Mouse (Mus musculus): Measurements from ENCODE around the gene Ctf1. TPM values are rescaled to one million over a fixed set of nuclear protein-coding genes. Genes with fewer than 3 reads are reported as not detected.

Ctf1 gene
- total and polyA plus RNA-seq, 3 experiments, result not detected

DNA sequence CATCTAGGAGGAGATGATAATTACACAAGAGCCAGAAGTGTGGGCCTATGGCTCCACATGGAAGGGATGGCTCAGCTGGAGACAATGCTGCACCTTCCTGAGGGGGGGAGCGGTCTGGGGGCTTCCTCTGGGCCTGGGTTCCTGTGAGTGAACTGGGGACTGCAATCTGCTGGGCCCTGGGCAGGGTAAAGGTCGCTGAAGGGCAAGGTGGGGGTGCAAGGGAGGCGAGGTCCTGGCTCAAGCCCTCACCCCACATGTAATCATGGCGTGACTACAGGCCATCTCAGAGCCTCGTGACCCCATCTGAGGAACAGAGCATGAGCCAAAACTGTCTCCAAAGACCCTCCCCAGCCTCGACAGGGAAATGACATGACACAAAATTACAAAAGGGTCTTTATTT lies 7.9 kb upstream of the Ctf1 start:
- no peaks in the 10 kb centered on the region for H3K9me3 ChIP-seq (replicated peaks; ENCODE audit: low read length)
- TF ChIP-seq ZNF384 (IDR thresholded peaks at IDR 0.05; ENCODE audit: low read depth, low read length) (no peak), JUN (IDR thresholded peaks at IDR 0.05; ENCODE audit: insufficient read depth, low read depth, low read length) (no peak), POLR2A (IDR thresholded peaks at IDR 0.05; ENCODE audit: low read depth, low read length) (no peak), ZC3H11A (IDR thresholded peaks at IDR 0.05; ENCODE audit: low read depth, low read length) (no peak), SIN3A (IDR thresholded peaks at IDR 0.05; ENCODE audit: low read length) (no peak), MAX (IDR thresholded peaks at IDR 0.05; ENCODE audit: low read length) (no peak), MXI1 (IDR thresholded peaks at IDR 0.05; ENCODE audit: low read depth, low read length) (no peak), ZMIZ1 (IDR thresholded peaks at IDR 0.05; ENCODE audit: low read depth, low read length) (no peak), ZKSCAN1 (IDR thresholded peaks at IDR 0.05; ENCODE audit: borderline replicate concordance, low read depth, low read length) (no peak), CTCF (conservative IDR thresholded peaks at IDR 0.05 in 1 of 2, IDR thresholded peaks at IDR 0.05 in 1 of 2; ENCODE audit: low read depth in 2 of 2, low read length in 2 of 2) (no peak), IRF4 (IDR thresholded peaks at IDR 0.05; ENCODE audit: low read depth, low read length) (no peak), E2F4 (IDR thresholded peaks at IDR 0.05; ENCODE audit: insufficient replicate concordance, low read depth, low read length) (no peak), UBTF (IDR thresholded peaks at IDR 0.05; ENCODE audit: low read depth, low read length) (no peak), ELF1 (IDR thresholded peaks at IDR 0.05; ENCODE audit: low read depth, low read length) (no peak), USF1 (IDR thresholded peaks at IDR 0.05; ENCODE audit: low read depth, low read length) (no peak)
- in situ Hi-C loops (cut with MboI; ENCODE audit: low pct_ligation_motif_present, low pct_unique_long_range_greater_than_20kb, low sequenced_read_pairs), result no loop called here
- no peak overlapping the region for H3K4me3 ChIP-seq (replicated peaks in 1 of 3; ENCODE audit: low read depth in 2 of 3, low read length in 2 of 3, poor library complexity in 1 of 3)
- H3K27ac ChIP-seq (ENCODE audit: insufficient read depth, low read depth), result no peak overlapping the region
- DNase-seq (ENCODE audit: extremely low read depth), result no peak
- H3K4me2 ChIP-seq (ENCODE audit: insufficient read depth, low read depth, poor library complexity, severe bottlenecking), result no peak overlapping the region
- H3K36me3 ChIP-seq (replicated peaks in 1 of 2; ENCODE audit: control insufficient read depth in 1 of 2, insufficient read depth in 1 of 2, low read length in 1 of 2), result peaks cover 16 to 56% of the 10 kb centered on the region in 2 experiments
- H3K9ac ChIP-seq (ENCODE audit: insufficient read depth, low read depth), result no peak overlapping the region
- H3K27me3 ChIP-seq (replicated peaks), result no peaks in the 10 kb centered on the region
- peaks cover 9 to 41% of the 10 kb centered on the region in 2 experiments for H3K4me1 ChIP-seq (ENCODE audit: control insufficient read depth in 1 of 2, insufficient read depth in 2 of 2)
- no peaks in the 10 kb centered on the region for H3K79me2 ChIP-seq (replicated peaks; ENCODE audit: control insufficient read depth, extremely low read depth, insufficient read depth, poor library complexity, severe bottlenecking)
- dilution Hi-C loops (cut with MboI; ENCODE audit: extremely low pct_ligation_motif_present, extremely low pct_unique_long_range_greater_than_20kb, low sequenced_read_pairs), result no loop called here

DNA sequence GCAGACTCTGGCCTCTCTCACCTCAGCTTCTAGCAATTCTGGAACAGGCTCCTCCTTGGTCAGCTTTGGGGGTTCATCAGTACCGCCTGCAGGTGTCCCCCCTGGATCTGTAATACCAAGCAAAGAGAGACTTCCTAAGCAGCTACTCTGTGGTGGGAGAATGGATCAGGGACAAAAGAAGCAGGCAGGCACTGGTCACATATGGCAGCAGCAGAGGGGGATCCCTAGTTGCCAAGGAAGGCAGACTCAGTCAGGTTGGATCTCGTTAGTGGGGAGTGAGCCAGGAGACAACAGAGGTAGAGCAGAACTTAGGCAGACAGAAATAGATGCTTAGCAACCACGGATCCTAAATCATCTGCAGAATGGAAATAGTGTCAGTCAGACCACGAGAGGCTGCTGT lies 6.8 kb upstream of the Ctf1 start:
- H3K79me2 ChIP-seq (replicated peaks; ENCODE audit: control insufficient read depth, extremely low read depth, insufficient read depth, poor library complexity, severe bottlenecking), result no peaks in the 10 kb centered on the region
- no peak for TF ChIP-seq ETS1 (conservative IDR thresholded peaks at IDR 0.05; ENCODE audit: low read depth, low read length)
- TF ChIP-seq RAD21 (IDR thresholded peaks at IDR 0.05; ENCODE audit: low read depth, low read length), result no peak
- TF ChIP-seq CHD1 (IDR thresholded peaks at IDR 0.05; ENCODE audit: low read depth, low read length), result no peak
- no peak for TF ChIP-seq SIN3A (IDR thresholded peaks at IDR 0.05; ENCODE audit: low read length)
- TF ChIP-seq E2F4 (IDR thresholded peaks at IDR 0.05; ENCODE audit: insufficient replicate concordance, low read depth, low read length), result no peak
- TF ChIP-seq TCF12 (IDR thresholded peaks at IDR 0.05; ENCODE audit: low read depth, low read length), result no peak
- in situ Hi-C loops (cut with MboI; ENCODE audit: low pct_ligation_motif_present, low pct_unique_long_range_greater_than_20kb, low sequenced_read_pairs), result no loop called here
- no peak for DNase-seq (ENCODE audit: extremely low read depth)
- dilution Hi-C loops (cut with MboI; ENCODE audit: extremely low pct_ligation_motif_present, extremely low pct_unique_long_range_greater_than_20kb, low sequenced_read_pairs), result no loop called here
- H3K9ac ChIP-seq (ENCODE audit: insufficient read depth, low read depth), result no peak overlapping the region
- no peak overlapping the region for H3K4me2 ChIP-seq (ENCODE audit: insufficient read depth, low read depth, poor library complexity, severe bottlenecking)
- H3K4me1 ChIP-seq (ENCODE audit: control insufficient read depth in 1 of 2, insufficient read depth in 2 of 2), result peaks cover 9 to 39% of the 10 kb centered on the region in 2 experiments
- H3K27me3 ChIP-seq (replicated peaks), result no peaks in the 10 kb centered on the region
- H3K27ac ChIP-seq (ENCODE audit: insufficient read depth, low read depth), result no peak overlapping the region
- peaks cover 16 to 48% of the 10 kb centered on the region in 2 experiments for H3K36me3 ChIP-seq (replicated peaks in 1 of 2; ENCODE audit: control insufficient read depth in 1 of 2, insufficient read depth in 1 of 2, low read length in 1 of 2)
- H3K9me3 ChIP-seq (replicated peaks; ENCODE audit: low read length), result no peaks in the 10 kb centered on the region
- H3K4me3 ChIP-seq (replicated peaks in 1 of 3; ENCODE audit: low read depth in 2 of 3, low read length in 2 of 3, poor library complexity in 1 of 3), result no peak overlapping the region

Measured in CH12.LX (cell line).